Mouse (Mus musculus): ENCODE results near the gene Pnrc2. TPM values are rescaled to one million over a fixed set of nuclear protein-coding genes. Genes with fewer than 3 reads are reported as not detected.

Gene Pnrc2
- polyA plus RNA-seq (2015; fragmentation: Nextera tagmentation; extraction: Ambion mirVana), result 157 and 161 TPM in 2 replicates

DNA sequence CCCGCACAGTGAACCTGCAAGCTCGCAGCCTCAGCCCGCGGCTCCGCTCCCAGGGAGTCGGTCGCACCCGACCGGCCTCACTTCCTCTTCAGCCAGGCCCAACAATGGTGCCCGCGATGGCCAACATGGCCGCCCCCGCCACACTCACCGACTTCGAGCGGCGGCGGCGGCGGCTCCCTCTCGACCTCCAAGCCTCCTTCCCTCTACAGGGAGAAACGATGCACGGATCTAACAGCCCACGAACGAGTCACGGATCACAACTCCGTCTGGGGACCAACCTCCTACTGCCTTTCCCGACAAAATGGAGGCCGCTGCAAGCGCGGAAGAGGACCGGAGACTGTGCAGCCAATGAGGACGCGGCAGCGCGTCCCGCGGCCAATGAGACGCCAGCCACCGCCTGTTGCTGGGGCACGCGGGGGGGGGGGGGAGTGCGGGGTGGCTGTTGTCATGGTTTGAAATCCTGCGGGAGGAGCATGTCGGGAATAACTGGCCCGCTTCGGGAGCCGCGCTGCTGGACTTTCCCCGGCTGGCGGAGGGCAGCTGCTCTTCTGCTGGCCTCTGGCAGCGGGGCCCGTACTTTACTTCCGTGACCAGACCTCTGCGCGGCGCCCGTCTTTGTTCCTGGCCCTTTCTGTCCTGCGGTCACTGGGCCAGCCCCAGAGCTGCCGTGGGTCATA is at the start of gene Pnrc2:
Pnrc2 (minus strand) TSS at position 325 of the 677 bp plus-strand sequence.
- Histone ChIP-seq H3K27ac (replicated peaks) (peak within 1 kb of the TSS; percentile 100), H3K9ac (peak within 1 kb of the TSS; percentile 88), H3K27me3 (no peaks in the 10 kb centered on the region), H3K36me3 (peaks cover 6% of the 10 kb centered on the region; the same call in 1 of the 2 replicates), H3K4me3 (replicated peaks) (peak within 1 kb of the TSS; percentile 75), H3K4me2 (replicated peaks) (peak within 1 kb of the TSS; percentile 64), H3K4me1 (peaks cover 59% of the 10 kb centered on the region), H3K9me3 (replicated peaks) (no peaks in the 10 kb centered on the region)
- WGBS, result under 1% methylated on average over 59 of the region's 60 CpGs
- ATAC-seq (ENCODE audit: insufficient number of reproducible peaks, low FRiP score, low TSS enrichment, low read depth), result peak; percentile 95

DNA sequence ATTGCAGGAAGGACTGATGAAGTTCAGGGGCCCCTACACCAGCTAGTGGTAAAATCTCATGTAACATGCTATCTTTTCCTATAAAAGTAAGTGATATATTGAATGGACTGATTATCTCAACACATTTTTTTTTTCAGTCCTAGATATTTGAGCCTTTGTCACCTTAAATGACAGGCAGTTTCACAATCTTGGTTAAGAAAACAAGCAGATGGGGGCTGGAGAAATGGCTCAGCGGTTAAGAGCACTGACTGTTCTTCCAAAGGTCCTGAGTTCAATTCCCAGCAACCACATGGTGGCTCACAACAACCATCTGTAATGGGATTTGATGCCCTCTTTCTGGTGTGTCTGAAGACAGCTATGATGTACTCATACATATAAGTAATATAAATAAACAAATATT is 48.5 kb upstream of the Pnrc2 start:
- 78% methylated on average over 1 of the region's 1 CpGs for WGBS
- Histone ChIP-seq H3K4me2 (replicated peaks) (peak overlapping the region; percentile 92), H3K4me1 (peaks cover 11% of the 10 kb centered on the region), H3K27me3 (no peaks in the 10 kb centered on the region), H3K4me3 (replicated peaks) (peak overlapping the region; percentile 81; the same call in 1 of the 2 replicates), H3K27ac (replicated peaks) (peak overlapping the region; percentile 84; the same call in 1 of the 2 replicates), H3K36me3 (peaks cover 19% of the 10 kb centered on the region; the same call in 1 of the 2 replicates), H3K9ac (no peak overlapping the region), H3K9me3 (replicated peaks) (no peaks in the 10 kb centered on the region)
- ATAC-seq (ENCODE audit: insufficient number of reproducible peaks, low FRiP score, low TSS enrichment, low read depth), result no peak

DNA sequence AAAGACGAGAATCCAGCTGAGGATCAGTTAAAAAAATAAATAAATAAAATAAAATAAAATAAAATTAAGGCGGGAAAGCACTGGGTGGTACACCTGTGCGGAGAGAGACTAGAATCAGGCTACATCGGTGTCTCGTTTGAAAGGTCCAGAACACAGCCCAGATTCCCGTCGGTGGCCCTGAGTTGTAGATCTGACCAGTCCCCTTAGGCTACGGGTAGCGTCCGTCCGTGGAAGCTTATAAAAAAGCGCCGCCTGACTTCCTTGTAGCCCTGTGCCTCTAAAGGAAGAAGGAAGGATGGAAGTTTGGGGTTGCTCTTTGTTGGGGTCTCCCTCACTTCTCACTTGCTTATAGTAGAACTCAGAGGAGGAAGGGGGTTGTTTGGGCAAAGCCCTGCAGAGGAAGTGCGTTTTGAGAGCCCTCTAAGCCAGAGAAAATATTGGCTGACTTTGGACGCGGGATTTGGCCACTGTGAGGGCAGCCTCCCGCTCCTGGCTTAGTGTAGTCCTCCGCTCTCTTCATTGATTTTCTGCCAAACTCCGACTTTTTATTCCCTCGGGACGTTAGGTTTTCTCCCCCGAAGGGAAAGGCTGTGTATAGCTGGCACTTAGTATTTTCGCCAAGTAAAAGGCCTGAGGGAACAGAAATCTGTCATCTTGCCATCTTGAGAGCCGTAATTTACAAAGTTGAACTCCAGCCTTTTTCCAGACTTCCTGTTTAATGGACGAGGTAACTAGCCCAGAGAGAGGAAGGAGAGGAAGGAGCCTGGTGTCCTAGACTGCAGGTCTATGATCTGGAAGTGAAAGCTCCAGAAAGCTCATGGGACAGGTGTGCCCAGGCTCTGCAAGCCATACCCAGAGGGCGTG is 47.8 kb upstream of the Pnrc2 start:
- H3K4me1 ChIP-seq, result peaks cover 11% of the 10 kb centered on the region
- H3K9me3 ChIP-seq (replicated peaks), result no peaks in the 10 kb centered on the region
- H3K4me3 ChIP-seq (replicated peaks), result peak overlapping the region; percentile 81
- ATAC-seq (ENCODE audit: insufficient number of reproducible peaks, low FRiP score, low TSS enrichment, low read depth), result no peak
- 4% methylated on average over 26 of the region's 26 CpGs for WGBS
- peaks cover 16% of the 10 kb centered on the region; the same call in 1 of the 2 replicates for H3K36me3 ChIP-seq
- peak overlapping the region; percentile 84 for H3K27ac ChIP-seq (replicated peaks)
- peak overlapping the region; percentile 63 for H3K9ac ChIP-seq
- H3K27me3 ChIP-seq, result no peaks in the 10 kb centered on the region
- peak overlapping the region; percentile 92 for H3K4me2 ChIP-seq (replicated peaks)

DNA sequence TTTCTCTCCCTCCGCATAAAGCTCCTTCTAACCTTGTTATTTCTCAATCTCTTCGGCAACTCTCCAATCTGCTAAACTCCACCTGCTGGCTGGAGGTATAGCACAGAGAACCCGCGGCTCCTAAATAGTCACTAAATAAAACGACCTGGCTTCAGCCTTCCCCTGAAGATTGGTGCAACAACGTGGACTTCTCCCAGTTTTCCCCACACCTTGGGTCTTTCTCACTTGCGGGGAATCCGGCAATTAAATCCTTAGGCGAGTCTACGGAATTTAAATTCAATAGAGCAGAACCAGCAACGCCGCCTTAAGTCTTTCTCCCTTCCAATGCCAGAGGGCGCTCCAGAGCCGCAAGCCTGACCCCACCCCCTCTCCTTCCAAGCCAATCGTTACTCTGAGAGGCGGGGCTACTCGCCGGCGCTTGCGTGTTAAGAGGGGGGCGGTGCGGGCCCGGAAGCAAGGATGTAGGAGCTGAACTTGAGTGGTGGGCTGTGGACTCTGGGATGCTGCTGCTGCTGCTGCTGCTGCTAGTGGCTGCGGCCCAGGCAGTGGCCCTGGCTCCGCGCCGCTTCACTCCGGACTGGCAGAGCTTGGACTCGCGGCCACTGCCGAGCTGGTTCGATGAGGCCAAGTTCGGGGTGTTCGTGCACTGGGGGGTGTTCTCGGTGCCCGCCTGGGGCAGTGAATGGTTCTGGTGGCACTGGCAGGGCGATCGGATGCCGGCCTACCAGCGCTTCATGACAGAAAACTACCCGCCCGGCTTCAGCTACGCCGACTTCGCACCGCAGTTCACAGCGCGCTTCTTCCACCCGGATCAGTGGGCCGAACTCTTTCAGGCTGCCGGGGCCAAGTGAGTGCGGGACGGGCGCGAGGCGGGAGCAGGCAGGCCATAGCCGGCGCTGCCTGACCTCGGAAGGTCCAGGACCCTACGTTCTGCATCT is 46.9 kb upstream of the Pnrc2 start, which contains the start of gene Fuca1:
Fuca1 (plus strand) TSS at position 432 of the 938 bp plus-strand sequence.
- H3K4me3 ChIP-seq (replicated peaks), result peak within 1 kb of the TSS; percentile 81
- H3K4me2 ChIP-seq (replicated peaks), result peak within 1 kb of the TSS; percentile 92
- H3K9me3 ChIP-seq (replicated peaks), result no peaks in the 10 kb centered on the region
- H3K9ac ChIP-seq, result peak within 1 kb of the TSS; percentile 63
- H3K4me1 ChIP-seq, result peaks cover 11% of the 10 kb centered on the region
- H3K36me3 ChIP-seq, result peaks cover 9% of the 10 kb centered on the region; the same call in 1 of the 2 replicates
- WGBS, result 2% methylated on average over 60 of the region's 60 CpGs
- peak; percentile 94 for ATAC-seq (ENCODE audit: insufficient number of reproducible peaks, low FRiP score, low TSS enrichment, low read depth)
- peak within 1 kb of the TSS; percentile 84 for H3K27ac ChIP-seq (replicated peaks)
- no peaks in the 10 kb centered on the region for H3K27me3 ChIP-seq

DNA sequence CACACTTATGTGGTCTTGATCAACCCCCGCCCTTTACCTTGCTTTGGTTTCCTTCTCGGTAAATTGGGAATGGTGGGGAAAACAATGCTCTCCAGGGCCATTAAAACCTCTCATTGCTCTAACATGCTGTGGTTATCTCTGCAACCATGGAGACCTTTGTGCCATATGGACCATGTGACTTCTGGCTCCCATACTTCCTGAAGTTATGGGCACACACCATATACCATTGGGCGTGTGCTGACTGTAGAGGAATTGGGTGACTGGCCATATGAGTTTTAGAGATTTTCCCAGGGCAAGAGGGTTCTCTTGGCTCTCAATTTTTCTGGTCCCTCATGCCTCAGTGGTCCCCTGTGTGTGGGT is 45.6 kb upstream of the Pnrc2 start:
- H3K9me3 ChIP-seq (replicated peaks), result no peaks in the 10 kb centered on the region
- no peak overlapping the region for H3K9ac ChIP-seq
- H3K4me1 ChIP-seq, result peaks cover 11% of the 10 kb centered on the region
- 87% methylated on average over 3 of the region's 3 CpGs for WGBS
- H3K4me3 ChIP-seq (replicated peaks), result no peak overlapping the region
- no peak overlapping the region for H3K4me2 ChIP-seq (replicated peaks)
- no peak overlapping the region for H3K27ac ChIP-seq (replicated peaks)
- no peak for ATAC-seq (ENCODE audit: insufficient number of reproducible peaks, low FRiP score, low TSS enrichment, low read depth)
- H3K36me3 ChIP-seq, result peaks cover 6% of the 10 kb centered on the region; the same call in 1 of the 2 replicates
- H3K27me3 ChIP-seq, result no peaks in the 10 kb centered on the region

DNA sequence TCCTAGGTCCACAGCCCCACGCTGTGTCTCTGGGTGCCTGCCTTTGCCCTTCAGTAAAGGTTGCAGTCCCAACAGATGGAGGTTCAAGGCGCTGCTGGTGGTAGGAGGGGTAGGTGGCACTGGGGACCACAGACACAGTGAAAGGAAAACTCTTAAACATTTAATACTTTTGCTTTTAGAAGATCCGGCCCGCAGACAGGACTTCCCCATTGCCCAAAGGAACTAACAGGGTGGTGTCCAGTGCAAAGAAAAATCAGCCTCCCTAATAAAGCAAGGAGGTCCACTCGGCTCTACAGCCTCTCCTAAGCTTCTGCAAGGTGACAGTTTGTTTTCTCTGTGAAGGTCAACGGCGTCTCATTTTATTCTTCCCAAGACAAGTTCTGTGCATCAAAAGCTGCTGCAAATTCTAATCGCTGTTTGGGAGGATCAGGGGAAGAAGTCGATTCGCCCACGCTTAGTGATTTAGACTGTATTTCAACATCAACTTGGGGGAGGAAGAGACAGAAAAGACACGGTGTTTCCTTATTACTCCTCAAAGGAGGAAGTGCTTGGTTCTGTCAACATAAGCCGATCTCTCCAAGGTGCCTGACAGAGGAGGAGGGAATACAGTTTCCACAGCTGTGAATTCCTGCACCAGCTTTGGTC is 45.1 kb upstream of the Pnrc2 start:
- peaks cover 4% of the 10 kb centered on the region; the same call in 1 of the 2 replicates for H3K36me3 ChIP-seq
- 91% methylated on average over 13 of the region's 13 CpGs for WGBS

DNA sequence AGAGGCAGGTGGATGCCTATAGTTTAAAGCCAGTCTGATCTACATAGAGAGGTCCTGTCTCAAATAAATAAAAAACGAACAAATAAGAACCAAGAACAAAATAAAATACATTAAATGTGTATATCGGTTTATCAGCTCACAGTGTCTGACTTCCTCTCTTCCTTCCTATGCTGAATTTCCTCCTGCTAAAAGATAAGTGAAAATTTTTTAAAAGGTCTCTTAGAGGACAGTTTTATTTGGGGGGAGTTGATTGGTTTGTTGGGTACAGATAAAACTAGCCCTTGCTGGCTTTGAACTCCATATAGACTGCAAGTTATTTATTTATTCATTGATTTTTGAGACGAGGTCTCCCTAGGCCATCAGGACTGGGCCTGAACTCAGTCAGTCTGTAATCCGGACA is 39.8 kb upstream of the Pnrc2 start:
- no peak overlapping the region for H3K27ac ChIP-seq (replicated peaks)
- 71% methylated on average over 4 of the region's 4 CpGs for WGBS
- H3K9ac ChIP-seq, result no peak overlapping the region
- H3K4me1 ChIP-seq, result no peaks in the 10 kb centered on the region
- no peaks in the 10 kb centered on the region for H3K36me3 ChIP-seq
- H3K4me2 ChIP-seq (replicated peaks), result no peak overlapping the region
- H3K4me3 ChIP-seq (replicated peaks), result no peak overlapping the region
- H3K9me3 ChIP-seq (replicated peaks), result no peaks in the 10 kb centered on the region
- H3K27me3 ChIP-seq, result no peaks in the 10 kb centered on the region
- no peak for ATAC-seq (ENCODE audit: insufficient number of reproducible peaks, low FRiP score, low TSS enrichment, low read depth)

More for the DNA sequence above, 45.1 kb upstream of the Pnrc2 start:
- no peak overlapping the region for H3K9ac ChIP-seq
- no peak overlapping the region for H3K4me3 ChIP-seq (replicated peaks)
- H3K4me1 ChIP-seq, result peaks cover 11% of the 10 kb centered on the region
- no peak for ATAC-seq (ENCODE audit: insufficient number of reproducible peaks, low FRiP score, low TSS enrichment, low read depth)
- no peak overlapping the region for H3K4me2 ChIP-seq (replicated peaks)
- H3K27ac ChIP-seq (replicated peaks), result no peak overlapping the region
- no peaks in the 10 kb centered on the region for H3K9me3 ChIP-seq (replicated peaks)
- no peaks in the 10 kb centered on the region for H3K27me3 ChIP-seq

DNA sequence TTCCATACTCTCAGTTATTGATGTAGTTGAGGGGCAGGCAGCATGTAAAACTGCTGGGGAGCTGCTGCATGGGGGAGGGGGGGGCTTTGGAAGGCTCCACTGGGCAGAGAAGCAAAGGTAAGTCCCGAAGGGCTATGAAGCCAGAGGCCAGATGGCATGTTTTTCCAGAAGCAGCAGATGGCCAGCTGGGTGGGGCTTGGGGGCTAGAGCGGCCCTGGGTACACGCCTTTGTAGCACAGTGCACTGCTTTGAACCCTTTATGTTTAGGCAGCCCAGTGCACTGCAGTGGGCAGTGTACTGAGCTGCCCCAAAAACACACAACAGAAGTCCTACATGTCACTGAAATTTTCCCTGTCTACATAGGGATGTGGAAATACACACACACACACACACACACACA is 39.2 kb upstream of the Pnrc2 start:
- H3K27me3 ChIP-seq, result no peaks in the 10 kb centered on the region
- no peak for ATAC-seq (ENCODE audit: insufficient number of reproducible peaks, low FRiP score, low TSS enrichment, low read depth)
- no peak overlapping the region for H3K9ac ChIP-seq
- H3K36me3 ChIP-seq, result no peaks in the 10 kb centered on the region
- WGBS, result 54% methylated on average over 3 of the region's 3 CpGs
- no peaks in the 10 kb centered on the region for H3K4me1 ChIP-seq
- H3K4me2 ChIP-seq (replicated peaks), result no peak overlapping the region
- no peak overlapping the region for H3K4me3 ChIP-seq (replicated peaks)
- no peak overlapping the region for H3K27ac ChIP-seq (replicated peaks)
- H3K9me3 ChIP-seq (replicated peaks), result no peaks in the 10 kb centered on the region

DNA sequence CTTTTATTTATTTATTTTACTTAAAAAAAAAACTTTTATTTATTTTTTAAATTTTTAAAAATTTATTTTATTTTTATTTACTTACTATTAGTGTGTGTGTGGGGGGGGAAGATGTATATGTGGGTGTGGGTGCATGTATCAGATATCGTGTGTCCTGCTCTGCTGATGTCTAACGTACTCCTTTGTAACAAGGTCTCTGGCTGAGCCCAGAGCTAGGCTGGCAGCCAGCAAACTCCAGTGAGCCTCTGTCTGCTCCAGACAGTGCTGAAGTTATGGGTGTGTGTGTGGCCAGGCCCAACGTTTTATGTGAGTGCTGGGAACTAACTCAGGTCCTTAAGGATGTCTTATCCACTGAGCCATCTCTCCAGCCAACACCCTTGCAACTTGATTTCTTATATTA is 38.5 kb upstream of the Pnrc2 start:
- WGBS, result 58% methylated on average over 3 of the region's 3 CpGs
- no peaks in the 10 kb centered on the region for H3K27me3 ChIP-seq
- H3K9ac ChIP-seq, result no peak overlapping the region
- no peaks in the 10 kb centered on the region for H3K9me3 ChIP-seq (replicated peaks)
- ATAC-seq (ENCODE audit: insufficient number of reproducible peaks, low FRiP score, low TSS enrichment, low read depth), result no peak
- H3K36me3 ChIP-seq, result no peaks in the 10 kb centered on the region
- H3K4me1 ChIP-seq, result no peaks in the 10 kb centered on the region
- H3K4me3 ChIP-seq (replicated peaks), result no peak overlapping the region
- no peak overlapping the region for H3K27ac ChIP-seq (replicated peaks)
- no peak overlapping the region for H3K4me2 ChIP-seq (replicated peaks)

DNA sequence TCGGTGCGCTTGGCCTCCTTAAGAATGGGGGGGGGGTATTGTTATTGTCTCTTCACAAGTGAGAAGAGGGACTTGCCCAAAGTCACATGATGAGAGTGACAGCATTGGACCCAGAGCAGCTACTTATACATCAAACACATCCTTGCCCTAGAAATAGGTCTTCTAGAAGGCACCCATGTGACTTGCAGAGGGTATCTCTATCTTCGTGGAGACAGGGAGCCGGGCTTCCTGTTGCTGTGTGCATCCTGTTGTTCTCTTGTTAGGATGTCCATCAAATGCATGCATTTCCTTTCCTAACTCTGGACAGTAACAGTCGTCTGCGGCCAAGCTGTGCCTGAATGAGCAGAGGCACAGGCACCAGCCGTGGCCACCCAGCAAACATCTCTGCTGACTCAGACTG is 37.9 kb upstream of the Pnrc2 start:
- 67% methylated on average over 7 of the region's 7 CpGs for WGBS
- H3K36me3 ChIP-seq, result no peaks in the 10 kb centered on the region
- H3K4me1 ChIP-seq, result no peaks in the 10 kb centered on the region
- H3K4me2 ChIP-seq (replicated peaks), result no peak overlapping the region
- H3K4me3 ChIP-seq (replicated peaks), result no peak overlapping the region
- no peak overlapping the region for H3K27ac ChIP-seq (replicated peaks)
- no peak overlapping the region for H3K9ac ChIP-seq
- H3K9me3 ChIP-seq (replicated peaks), result no peaks in the 10 kb centered on the region
- no peak for ATAC-seq (ENCODE audit: insufficient number of reproducible peaks, low FRiP score, low TSS enrichment, low read depth)
- no peaks in the 10 kb centered on the region for H3K27me3 ChIP-seq

All from embryonic facial prominence, embryonic 15.5 days (tissue).